Mouse (Mus musculus) gastrocnemius, adult 18-20 months (tissue): ENCODE results near the gene Erich3. TPM values are rescaled to one million over a fixed set of nuclear protein-coding genes. Genes with fewer than 3 reads are reported as not detected.

ENCODE experiments used
- DNase-seq: peaks from one replicate; pipeline ENCODE4 v3.0.0; 2021; ENCODE audit warnings: low spot score
- total RNA-seq, 2 experiments: library from RNA; stranded (reverse); gene quantifications; 2 replicates each; pipeline ENCODE4 v1.2.3; 2021

Erich3 gene
- total RNA-seq, 2 experiments from 2014 or later: 0.05 TPM

GRCm38 (mm10) chr3:154766321-154766720 is 102.7 kb downstream of the Erich3 start:
- no peak for DNase-seq

- DNase-seq: no peak
Measured at GRCm38 (mm10) chr3:154771651-154772050, 108.0 kb downstream of the Erich3 start.

- no peak for DNase-seq
Measured at GRCm38 (mm10) chr3:154778836-154779595, 115.4 kb downstream of the Erich3 start.

- DNase-seq: no peak
Measured at GRCm38 (mm10) chr3:154786354-154786753, 122.7 kb downstream of the Erich3 start.

GRCm38 (mm10) chr3:154787611-154788010 is 124.0 kb downstream of the Erich3 start:
- DNase-seq: no peak

- DNase-seq: no peak
Measured at GRCm38 (mm10) chr3:154793571-154793970, 129.9 kb downstream of the Erich3 start.

GRCm38 (mm10) chr3:154798806-154799205 is 135.1 kb downstream of the Erich3 start:
- DNase-seq: no peak

GRCm38 (mm10) chr3:154800454-154800853 is 136.8 kb downstream of the Erich3 start:
- DNase-seq: no peak

- no peak for DNase-seq
Measured at GRCm38 (mm10) chr3:154800888-154801429, 137.3 kb downstream of the Erich3 start.

- no peak for DNase-seq
Measured at GRCm38 (mm10) chr3:154806626-154807025, 143.0 kb downstream of the Erich3 start.

GRCm38 (mm10) chr3:154810273-154810870 is 146.7 kb downstream of the Erich3 start:
- no peak for DNase-seq

- no peak for DNase-seq
Measured at GRCm38 (mm10) chr3:154811281-154811680, 147.6 kb downstream of the Erich3 start.

- no peak for DNase-seq
Measured at GRCm38 (mm10) chr3:154811833-154812232, 148.2 kb downstream of the Erich3 start.

GRCm38 (mm10) chr3:154812893-154813292 is 149.2 kb downstream of the Erich3 start:
- DNase-seq: no peak

- DNase-seq: no peak
Measured at GRCm38 (mm10) chr3:154815606-154816005, 151.9 kb downstream of the Erich3 start.

GRCm38 (mm10) chr3:154816231-154816630 is 152.6 kb downstream of the Erich3 start:
- DNase-seq: no peak

- no peak for DNase-seq
Measured at GRCm38 (mm10) chr3:154816801-154817625, 153.4 kb downstream of the Erich3 start.

Other genes with a start within 250 kb of the Erich3 start
- gene Cryz, start 67.1 kb upstream of the Erich3 start, total RNA-seq: 10 to 100 TPM; 17.9 to 19.2 TPM
- gene Tyw3, start 66.8 kb upstream of the Erich3 start, total RNA-seq: 1 to 10 TPM; 3.1 TPM